Mouse (Mus musculus) forelimb bud, embryonic 11.5 days (tissue): ENCODE measurements around the gene Umod.

Source experiments
- DNase-seq: peaks from one replicate; pipeline ENCODE4 v3.0.0-alpha.2; 2012; ENCODE audit warnings: low read depth, low spot score

Umod gene

GRCm38 (mm10) chr7:119441938-119442337 is 37.1 kb downstream of the Umod start:
- no peak for DNase-seq

- peak; percentile 45 for DNase-seq
These were observed 51.9 kb downstream of the Umod start for GRCm38 (mm10) chr7:119427180-119427616.

- DNase-seq, result no peak
These were observed 58.4 kb downstream of the Umod start for GRCm38 (mm10) chr7:119420730-119421129.

- no peak for DNase-seq
These were observed 60.6 kb downstream of the Umod start for GRCm38 (mm10) chr7:119418523-119418922.
